Mouse (Mus musculus) left cerebral cortex, adult 9 months (tissue): ENCODE measurements around the gene Wfdc3.
"Not testable (repeated sequence)": the region's sequence is repeated elsewhere in the genome, so short reads cannot be mapped to it uniquely, and the experiment has no call there.

Experiments
- DNase-seq, 2 experiments: peaks; one replicate each; pipeline ENCODE4 v3.0.0; 2022; ENCODE audit warnings: low spot score in 2 of 2

Gene Wfdc3

GRCm38 (mm10) chr2:164737377-164738090, 8.2 kb downstream of the Wfdc3 start:
- no peak for DNase-seq

- no peak for DNase-seq
These were observed 10.3 kb downstream of the Wfdc3 start for GRCm38 (mm10) chr2:164735446-164735845.

GRCm38 (mm10) chr2:164734839-164735238, 10.9 kb downstream of the Wfdc3 start:
- DNase-seq, result no peak

- DNase-seq, result no peak
These were observed 12.5 kb downstream of the Wfdc3 start for GRCm38 (mm10) chr2:164733259-164733658.

- no peak for DNase-seq
These were observed 14.0 kb downstream of the Wfdc3 start for GRCm38 (mm10) chr2:164731719-164732118.

- peak in 1 of 2 experiments; percentile 61 for DNase-seq
These were observed 19.7 kb downstream of the Wfdc3 start for GRCm38 (mm10) chr2:164725895-164726619.

- DNase-seq, result no peak
These were observed 22.5 kb downstream of the Wfdc3 start for GRCm38 (mm10) chr2:164723276-164723675.

- DNase-seq, result not testable (repeated sequence)
These were observed 29.4 kb downstream of the Wfdc3 start for GRCm38 (mm10) chr2:164716194-164716786.

- DNase-seq, result no peak
These were observed 30.7 kb downstream of the Wfdc3 start, which contains the start of gene Spint5 for GRCm38 (mm10) chr2:164715005-164715404. Spint5 (plus strand) TSS chr2:164715305.

- no peak for DNase-seq
These were observed 39.7 kb downstream of the Wfdc3 start for GRCm38 (mm10) chr2:164705991-164706390.

- no peak for DNase-seq
These were observed 40.4 kb downstream of the Wfdc3 start for GRCm38 (mm10) chr2:164705328-164705727.

- DNase-seq, result no peak
These were observed 41.5 kb downstream of the Wfdc3 start for GRCm38 (mm10) chr2:164704235-164704634.

- DNase-seq, result no peak
These were observed 44.0 kb downstream of the Wfdc3 start for GRCm38 (mm10) chr2:164701761-164702160.

GRCm38 (mm10) chr2:164700959-164701358, 44.8 kb downstream of the Wfdc3 start:
- DNase-seq, result no peak

GRCm38 (mm10) chr2:164698201-164698600, 47.5 kb downstream of the Wfdc3 start, which contains the start of gene Spint4:
Spint4 (plus strand) TSS chr2:164698501.
- DNase-seq, result no peak

- no peak for DNase-seq
These were observed 60.9 kb downstream of the Wfdc3 start, which contains the start of gene Wfdc13 for GRCm38 (mm10) chr2:164684807-164685206. Wfdc13 (plus strand) TSS chr2:164685107.
